Comparison of ENCODE assay signal across 9 mouse cellular contexts in genomic region chr11:19012463-19013115, GRCm38 (mm10). TPM values are rescaled to one million over a fixed set of nuclear protein-coding genes. Genes with fewer than 3 reads are reported as not detected.
DNase-seq lines count a peak whose midpoint lies in the region; ATAC-seq lines count a peak whose summit lies in the region.
"Had no signal": no experiment of that assay in that cellular context is flagged by ENCODE, and none has a peak within 500 bp of the region (broad histone marks: within the 10 kb centered on the region; RNA-seq: fewer than 3 reads in every experiment).

No protein-coding gene starts in this region.

- H3K27ac ChIP-seq in kidney, embryonic 14.5 days (ENCODE audit: low read depth, low read length) = peak overlapping the region; percentile 99
- H3K27ac ChIP-seq in embryonic facial prominence, embryonic 15.5 days (replicated peaks) = no peak overlapping the region
- H3K27ac ChIP-seq in hindbrain, embryonic 16.5 days (ENCODE audit: low read depth, low read length) = peak overlapping the region; percentile 91
- peak overlapping the region; percentile 100 for H3K27ac ChIP-seq in neural tube, embryonic 14.5 days (ENCODE audit: low read depth, low read length)

- no peak for DNase-seq in kidney, postnatal 25 days
- DNase-seq in thymus, postnatal 4 days = no peak
- DNase-seq in yolk sac, embryonic 10.5 days (ENCODE audit: low spot score) = no peak
- DNase-seq in gastrocnemius, postnatal 36 days = no peak
- DNase-seq: thymus, postnatal 25 days had no signal

- H3K4me2 ChIP-seq in kidney, embryonic 14.5 days (replicated peaks; ENCODE audit: low read depth, low read length) = peak overlapping the region; percentile 73
- H3K4me2 ChIP-seq in embryonic facial prominence, embryonic 15.5 days (replicated peaks) = 0 out of 2 replicates have a peak overlapping the region, but pooled peaks have one; percentile 81
- H3K4me2 ChIP-seq in hindbrain, embryonic 16.5 days (ENCODE audit: low read length) = peak overlapping the region; percentile 71
- peak overlapping the region; percentile 96 for H3K4me2 ChIP-seq in neural tube, embryonic 14.5 days (ENCODE audit: low read depth, low read length)

- WGBS in kidney, embryonic 14.5 days = 11% methylated on average over 2 of the region's 2 CpGs
- 42% methylated on average over 2 of the region's 2 CpGs for WGBS in embryonic facial prominence, embryonic 15.5 days
- 14% methylated on average over 2 of the region's 2 CpGs for WGBS in hindbrain, embryonic 16.5 days
- WGBS in neural tube, embryonic 14.5 days = 19% methylated on average over 2 of the region's 2 CpGs

- peak overlapping the region; percentile 73 for H3K4me3 ChIP-seq in kidney, embryonic 14.5 days (ENCODE audit: low read length)
- peak overlapping the region; percentile 64 for H3K4me3 ChIP-seq in embryonic facial prominence, embryonic 15.5 days (replicated peaks)
- peak overlapping the region; percentile 75 for H3K4me3 ChIP-seq in hindbrain, embryonic 16.5 days (ENCODE audit: low read length)
- peak overlapping the region; percentile 75 for H3K4me3 ChIP-seq in neural tube, embryonic 14.5 days (ENCODE audit: low read depth, low read length)

- peak overlapping the region; percentile 93 for H3K9ac ChIP-seq in kidney, embryonic 14.5 days (ENCODE audit: low read depth, low read length)
- H3K9ac ChIP-seq in embryonic facial prominence, embryonic 15.5 days = no peak overlapping the region
- peak overlapping the region; percentile 93 for H3K9ac ChIP-seq in hindbrain, embryonic 16.5 days (ENCODE audit: low read depth, low read length)
- peak overlapping the region; percentile 99 for H3K9ac ChIP-seq in neural tube, embryonic 14.5 days (replicated peaks; ENCODE audit: low read depth, low read length)

- peaks cover 22% of the 10 kb centered on the region; the same call in 1 of the 2 replicates for H3K36me3 ChIP-seq in kidney, embryonic 14.5 days (ENCODE audit: control insufficient read depth, insufficient read depth, low read length)
- H3K36me3 ChIP-seq in embryonic facial prominence, embryonic 15.5 days = no peaks in the 10 kb centered on the region
- H3K36me3 ChIP-seq in hindbrain, embryonic 16.5 days (ENCODE audit: control insufficient read depth, insufficient read depth, low read length) = no peaks in the 10 kb centered on the region
- H3K36me3 ChIP-seq in neural tube, embryonic 14.5 days (ENCODE audit: control insufficient read depth, insufficient read depth, low read length) = peaks cover 12% of the 10 kb centered on the region; the same call in 1 of the 2 replicates

- ATAC-seq in kidney, embryonic 14.5 days (ENCODE audit: low FRiP score, low TSS enrichment) = no peak
- ATAC-seq in embryonic facial prominence, embryonic 15.5 days (ENCODE audit: insufficient number of reproducible peaks, low FRiP score, low TSS enrichment, low read depth) = no peak
- ATAC-seq in hindbrain, embryonic 16.5 days = no peak
- no peak for ATAC-seq in neural tube, embryonic 14.5 days (ENCODE audit: low read depth)

- peaks cover 18% of the 10 kb centered on the region; the same call in 1 of the 2 replicates for H3K4me1 ChIP-seq in kidney, embryonic 14.5 days (ENCODE audit: control insufficient read depth, insufficient read depth, low read length)
- H3K4me1 ChIP-seq in embryonic facial prominence, embryonic 15.5 days = peaks cover 30% of the 10 kb centered on the region
- peaks cover 16% of the 10 kb centered on the region for H3K4me1 ChIP-seq in hindbrain, embryonic 16.5 days (ENCODE audit: control insufficient read depth, insufficient read depth, low read depth, low read length)
- H3K4me1 ChIP-seq in neural tube, embryonic 14.5 days (ENCODE audit: control insufficient read depth, insufficient read depth, low read length) = peaks cover 37% of the 10 kb centered on the region

- no peaks in the 10 kb centered on the region for H3K9me3 ChIP-seq in kidney, embryonic 14.5 days (ENCODE audit: control insufficient read depth, low read length)
- no peaks in the 10 kb centered on the region for H3K9me3 ChIP-seq in embryonic facial prominence, embryonic 15.5 days (replicated peaks)
- H3K9me3 ChIP-seq in hindbrain, embryonic 16.5 days (ENCODE audit: control insufficient read depth, low read length) = no peaks in the 10 kb centered on the region
- no peaks in the 10 kb centered on the region for H3K9me3 ChIP-seq in neural tube, embryonic 14.5 days (ENCODE audit: control insufficient read depth, low read length)

- intact Hi-C loops in gastrocnemius, postnatal 36 days (cut with DNase I) = no loop called here

- no peaks in the 10 kb centered on the region for H3K27me3 ChIP-seq in kidney, embryonic 14.5 days (ENCODE audit: control insufficient read depth, insufficient read depth, low read length)
- peaks cover 31% of the 10 kb centered on the region for H3K27me3 ChIP-seq in embryonic facial prominence, embryonic 15.5 days
- no peaks in the 10 kb centered on the region; the same call in 1 of the 2 replicates for H3K27me3 ChIP-seq in hindbrain, embryonic 16.5 days (replicated peaks; ENCODE audit: control insufficient read depth, insufficient read depth, low read length)
- no peaks in the 10 kb centered on the region for H3K27me3 ChIP-seq in neural tube, embryonic 14.5 days (ENCODE audit: control insufficient read depth, insufficient read depth, low read length)

RNA-seq across cellular contexts. Expression of gene Meis1, which starts 6.2 kb away (rescaled TPM):
- polyA plus RNA-seq in kidney, embryonic 14.5 days (2014; fragmentation: Nextera tagmentation; extraction: Ambion mirVana) = 54.6 and 109 TPM in 2 replicates
- polyA plus RNA-seq in embryonic facial prominence, embryonic 15.5 days (2015; fragmentation: Nextera tagmentation; extraction: Ambion mirVana) = 48.3 and 52.1 TPM in 2 replicates
- polyA plus RNA-seq in hindbrain, embryonic 16.5 days (2015; fragmentation: Nextera tagmentation; extraction: Ambion mirVana) = 182 and 183 TPM in 2 replicates
- 170 and 186 TPM in 2 replicates for polyA plus RNA-seq in neural tube, embryonic 14.5 days (2014; fragmentation: Nextera tagmentation; extraction: Ambion mirVana)
- total RNA-seq in gastrocnemius, postnatal 36 days (2021) = 1 to 10 TPM; 2.8 to 4.0 TPM
